Mouse (Mus musculus) lung, postnatal 0 days (tissue): ENCODE measurements around the gene 1520401A03Rik. TPM values are rescaled to one million over a fixed set of nuclear protein-coding genes. Genes with fewer than 3 reads are reported as not detected.

Source experiments
- ATAC-seq: fragments of 200-750 bp; cut with Nextera tagmentation; 2 replicates; pipeline ENCODE4 v1.8.0; 2017; ENCODE audit warnings: moderate library complexity
- DNase-seq: peaks from one replicate; pipeline ENCODE4 v3.0.0-alpha.2; 2016; ENCODE audit warnings: low spot score
- H3K27ac ChIP-seq: fragments of 300-500 bp; sonication (generic); 2 replicates; pipeline ENCODE4 v1.5.1; 2014; ENCODE audit warnings: antibody characterized with exemption, mild to moderate bottlenecking, low read length, mixed read lengths
- H3K27me3 ChIP-seq: fragments of 300-500 bp; sonication (generic); replicated peaks from 2 replicates; pipeline ENCODE4 v1.6.1; 2014; ENCODE audit warnings: low read length, mixed read lengths; ENCODE audit not compliant: insufficient read depth
- H3K36me3 ChIP-seq: fragments of 300-500 bp; sonication (generic); 2 replicates; pipeline ENCODE4 v1.6.1; 2014; ENCODE audit warnings: low read length, mixed read lengths; ENCODE audit not compliant: insufficient read depth
- H3K4me1 ChIP-seq: fragments of 300-500 bp; sonication (generic); 2 replicates; pipeline ENCODE4 v1.6.1; 2014; ENCODE audit warnings: antibody characterized with exemption, low read depth, low read length, mixed read lengths; ENCODE audit not compliant: insufficient read depth
- H3K4me2 ChIP-seq: fragments of 300-500 bp; sonication (generic); replicated peaks from 2 replicates; pipeline ENCODE4 v1.6.1; 2014; ENCODE audit warnings: low read depth, mild to moderate bottlenecking, low read length, moderate library complexity, mixed read lengths
- H3K4me3 ChIP-seq: fragments of 300-500 bp; sonication (generic); 2 replicates; pipeline ENCODE4 v1.5.1; 2014; ENCODE audit warnings: low read depth, low read length
- H3K9ac ChIP-seq: fragments of 300-500 bp; sonication (generic); replicated peaks from 2 replicates; pipeline ENCODE4 v1.6.1; 2014; ENCODE audit warnings: low read depth, mild to moderate bottlenecking
- H3K9me3 ChIP-seq: fragments of 300-500 bp; sonication (generic); 2 replicates; pipeline ENCODE4 v1.6.1; 2016; ENCODE audit warnings: low read length, mixed read lengths
- CTCF ChIP-seq: IDR thresholded peaks from 2 replicates; pipeline ENCODE4 v1.5.1; 2016; ENCODE audit warnings: antibody characterized with exemption, mild to moderate bottlenecking
- EP300 ChIP-seq: IDR thresholded peaks from 2 replicates; pipeline ENCODE4 v1.6.1; 2016; ENCODE audit warnings: antibody characterized with exemption, mild to moderate bottlenecking, control low read depth
- WGBS: fragments of 180-500 bp; shearing (Covaris S2); extraction: QIAGEN DNeasy Blood & Tissue Kit; methylation state at CpG from one replicate; pipeline ENCODE4 v1.1.7; 2014; 5-methylcytosine and 5-hydroxymethylcytosine counted together
- polyA plus RNA-seq: library from polyadenylated mRNA; unstranded; fragments of >200 nt; fragmentation: Nextera tagmentation; extraction: Ambion mirVana; gene quantifications from 2 replicates; pipeline ENCODE4 v1.2.1, GENCODE M21; 2015

Gene 1520401A03Rik
- polyA plus RNA-seq, 1 experiment from 2014 or later = 0.20 TPM

GRCm38 (mm10) chr17:23717003-23717402 lies 5.6 kb downstream of the 1520401A03Rik start:
- no peak overlapping the region for H3K9ac ChIP-seq
- H3K4me3 ChIP-seq = no peak overlapping the region
- H3K27me3 ChIP-seq = no peaks in the 10 kb centered on the region
- no peaks in the 10 kb centered on the region for H3K36me3 ChIP-seq
- TF ChIP-seq CTCF (no peak), EP300 (no peak)
- no peak for DNase-seq
- WGBS = 53% methylated on average over 2 of the region's 2 CpGs
- H3K27ac ChIP-seq = no peak overlapping the region
- no peaks in the 10 kb centered on the region for H3K4me1 ChIP-seq
- ATAC-seq = no peak
- H3K9me3 ChIP-seq = no peaks in the 10 kb centered on the region
- H3K4me2 ChIP-seq = no peak overlapping the region

- no peak overlapping the region for H3K27ac ChIP-seq
- ATAC-seq = peak; percentile 71
Observed at GRCm38 (mm10) chr17:23706212-23706611, 16.4 kb downstream of the 1520401A03Rik start.

GRCm38 (mm10) chr17:23705525-23706104 lies 17.0 kb downstream of the 1520401A03Rik start:
- Histone ChIP-seq H3K4me1 (no peaks in the 10 kb centered on the region), H3K4me3 (no peak overlapping the region), H3K27ac (no peak overlapping the region), H3K9ac (no peak overlapping the region), H3K36me3 (no peaks in the 10 kb centered on the region), H3K9me3 (no peaks in the 10 kb centered on the region), H3K4me2 (no peak overlapping the region), H3K27me3 (no peaks in the 10 kb centered on the region)
- TF ChIP-seq CTCF (no peak), EP300 (no peak)
- DNase-seq = no peak
- ATAC-seq = no peak
- WGBS = 69% methylated on average over 6 of the region's 7 CpGs

More at GRCm38 (mm10) chr17:23706212-23706611, 16.4 kb downstream of the 1520401A03Rik start:
- peak; percentile 77 for DNase-seq
- Histone ChIP-seq H3K9me3 (no peaks in the 10 kb centered on the region), H3K9ac (no peak overlapping the region), H3K4me1 (no peaks in the 10 kb centered on the region), H3K4me2 (no peak overlapping the region), H3K27me3 (no peaks in the 10 kb centered on the region), H3K36me3 (no peaks in the 10 kb centered on the region), H3K4me3 (no peak overlapping the region)
- WGBS = 3% methylated on average over 3 of the region's 3 CpGs
- peak; percentile 90 for TF ChIP-seq CTCF
- TF ChIP-seq EP300 = no peak

- 35% methylated on average over 7 of the region's 7 CpGs for WGBS
- H3K4me2 ChIP-seq = no peak overlapping the region
- no peak overlapping the region for H3K9ac ChIP-seq
- TF ChIP-seq EP300 (no peak), CTCF (no peak)
- no peak for ATAC-seq
- DNase-seq = no peak
- H3K4me3 ChIP-seq = no peak overlapping the region
- H3K36me3 ChIP-seq = no peaks in the 10 kb centered on the region
- no peaks in the 10 kb centered on the region for H3K4me1 ChIP-seq
- H3K9me3 ChIP-seq = no peaks in the 10 kb centered on the region
- no peak overlapping the region for H3K27ac ChIP-seq
- no peaks in the 10 kb centered on the region for H3K27me3 ChIP-seq
Observed at GRCm38 (mm10) chr17:23704741-23705140, 17.8 kb downstream of the 1520401A03Rik start.

GRCm38 (mm10) chr17:23703301-23703700 lies 19.3 kb downstream of the 1520401A03Rik start:
- Histone ChIP-seq H3K36me3 (no peaks in the 10 kb centered on the region), H3K4me1 (no peaks in the 10 kb centered on the region), H3K4me2 (no peak overlapping the region), H3K9me3 (no peaks in the 10 kb centered on the region), H3K4me3 (no peak overlapping the region), H3K9ac (no peak overlapping the region), H3K27ac (no peak overlapping the region), H3K27me3 (no peaks in the 10 kb centered on the region)
- DNase-seq (no peak), ATAC-seq (no peak)
- WGBS = 81% methylated on average over 9 of the region's 9 CpGs
- TF ChIP-seq EP300 (no peak), CTCF (no peak)

GRCm38 (mm10) chr17:23700079-23700478 lies 22.5 kb downstream of the 1520401A03Rik start:
- ATAC-seq = peak; percentile 99
- Histone ChIP-seq H3K27ac (no peak overlapping the region), H3K4me2 (peak overlapping the region; percentile 100), H3K36me3 (no peaks in the 10 kb centered on the region), H3K9ac (no peak overlapping the region), H3K9me3 (no peaks in the 10 kb centered on the region), H3K4me1 (no peaks in the 10 kb centered on the region), H3K4me3 (peak overlapping the region; percentile 60), H3K27me3 (no peaks in the 10 kb centered on the region)
- peak; percentile 95 for DNase-seq
- WGBS = 2% methylated on average over 20 of the region's 28 CpGs
- no peak for TF ChIP-seq EP300
- peak; percentile 93 for TF ChIP-seq CTCF
